Mouse (Mus musculus) MEL (cell line): ENCODE data around the gene Polrmt.
A peak's percentile ranks its signal among the peaks of the same experiment; 100 is the strongest.

Experiments used
- CTCF ChIP-seq, 3 experiments: IDR thresholded peaks in 2 of 3; conservative IDR thresholded peaks in 1 of 3; 2 replicates each; pipeline ENCODE4 v1.5.1; 2011 to 2012; ENCODE audit warnings: low read length in 3 of 3, low read depth in 2 of 3, mild to moderate bottlenecking in 2 of 3, improper control_type of control experiment in 1 of 3, inconsistent platforms in 1 of 3, mixed read lengths in 1 of 3, moderate library complexity in 1 of 3; ENCODE audit not compliant: control insufficient read depth in 1 of 3, insufficient read depth in 1 of 3, poor library complexity in 1 of 3, severe bottlenecking in 1 of 3
- GABPA ChIP-seq: IDR thresholded peaks from 2 replicates; pipeline ENCODE4 v1.6.1; 2012; ENCODE audit warnings: low read depth, mild to moderate bottlenecking, inconsistent platforms, low read length, improper control_type of control experiment, moderate library complexity
- POLR2A ChIP-seq, 2 experiments: IDR thresholded peaks; 2 replicates each; pipeline ENCODE4 v1.6.1; 2011 to 2012; ENCODE audit warnings: low read length in 2 of 2, mild to moderate bottlenecking in 2 of 2, control low read depth in 1 of 2, improper control_type of control experiment in 1 of 2, low read depth in 1 of 2, moderate library complexity in 1 of 2; ENCODE audit not compliant: control insufficient read depth in 1 of 2, insufficient read depth in 1 of 2, poor library complexity in 1 of 2
- ZNF384 ChIP-seq: IDR thresholded peaks from 2 replicates; pipeline ENCODE4 v1.6.1; 2012; ENCODE audit warnings: low read depth, mild to moderate bottlenecking, inconsistent platforms, low read length, improper control_type of control experiment

DNA sequence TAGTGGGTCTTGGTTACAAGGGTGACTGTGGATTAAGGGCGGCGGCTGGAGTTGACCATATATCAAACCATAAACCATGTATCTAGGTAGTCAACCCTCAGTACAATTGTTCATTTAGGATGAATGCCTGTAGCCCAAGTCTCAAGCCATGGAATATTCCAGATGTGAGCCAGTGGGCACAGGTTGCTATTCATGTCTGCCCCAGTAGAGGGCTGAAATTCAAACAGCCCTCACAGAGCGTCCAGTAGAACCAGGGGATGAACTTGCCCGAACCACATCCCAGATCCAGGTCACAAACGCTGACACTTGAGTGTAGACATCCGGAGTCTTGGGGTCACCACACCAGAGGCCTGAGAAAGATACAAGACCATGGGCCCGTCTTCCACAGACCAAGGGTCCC, 36.7 kb upstream of the Polrmt start:
- no peak for TF ChIP-seq ZNF384
- TF ChIP-seq POLR2A (IDR thresholded peaks at IDR 0.05; ENCODE audit: control insufficient read depth in 1 of 2, insufficient read depth in 1 of 2, low read depth in 1 of 2, low read length in 2 of 2, poor library complexity in 1 of 2): no peak
- peak in 2 of 3 experiments; percentile 22 to 29; a peak in 4 of 6 replicates for TF ChIP-seq CTCF (IDR thresholded peaks at IDR 0.05 in 2 of 3, conservative IDR thresholded peaks at IDR 0.05 in 1 of 3; ENCODE audit: control insufficient read depth in 1 of 3, insufficient read depth in 1 of 3, low read depth in 2 of 3, low read length in 3 of 3, poor library complexity in 1 of 3, severe bottlenecking in 1 of 3)
- TF ChIP-seq GABPA: no peak
